10 mouse cellular contexts compared by ENCODE assay signal in genomic region chr5:146790944-146791343, GRCm38 (mm10). TPM values are rescaled to one million over a fixed set of nuclear protein-coding genes. Genes with fewer than 3 reads are reported as not detected.
A peak's percentile ranks its signal among the peaks of the same experiment; 100 is the strongest.
DNase-seq lines count a peak whose midpoint lies in the region; ATAC-seq and TF ChIP-seq lines count a peak whose summit lies in the region.
"Had no signal": no experiment of that assay in that cellular context is flagged by ENCODE, and none has a peak within 500 bp of the region (broad histone marks: within the 10 kb centered on the region; RNA-seq: fewer than 3 reads in every experiment).

No protein-coding gene starts in this region.

- 71% methylated on average over 8 of the region's 8 CpGs for WGBS in heart, embryonic 16.5 days
- WGBS in heart, adult 2 months = 61% methylated on average over 8 of the region's 8 CpGs
- 76% methylated on average over 8 of the region's 8 CpGs for WGBS in neural tube, embryonic 13.5 days
- WGBS in intestine, embryonic 14.5 days = 73% methylated on average over 8 of the region's 8 CpGs
- 64% methylated on average over 8 of the region's 8 CpGs for whole genome bisulfite sequencing in stomach, postnatal 0 days

- TF ChIP-seq CTCF in heart, adult 2 months (IDR thresholded peaks at IDR 0.05) = no peak
- no peak for TF ChIP-seq CTCF in stomach, postnatal 0 days (IDR thresholded peaks at IDR 0.05; ENCODE audit: low read depth)

- H3K9me3 ChIP-seq in heart, embryonic 16.5 days (replicated peaks; ENCODE audit: control insufficient read depth, low read length) = no peaks in the 10 kb centered on the region
- H3K9me3 ChIP-seq in neural tube, embryonic 13.5 days = no peaks in the 10 kb centered on the region
- H3K9me3 ChIP-seq in intestine, embryonic 14.5 days (ENCODE audit: control insufficient read depth, low read length) = no peaks in the 10 kb centered on the region
- no peaks in the 10 kb centered on the region for H3K9me3 ChIP-seq in stomach, postnatal 0 days (ENCODE audit: control insufficient read depth, low read length)
- H3K9me3 ChIP-seq: neural tube, embryonic 12.5 days had no signal

- H3K4me1 ChIP-seq in heart, embryonic 16.5 days (ENCODE audit: control insufficient read depth, insufficient read depth, low read length) = peaks cover 23% of the 10 kb centered on the region
- H3K4me1 ChIP-seq in heart, adult 2 months (ENCODE audit: control insufficient read depth, insufficient read depth, low read length) = peaks cover 11% of the 10 kb centered on the region
- H3K4me1 ChIP-seq in neural tube, embryonic 13.5 days (replicated peaks) = peaks cover 53% of the 10 kb centered on the region
- H3K4me1 ChIP-seq in intestine, embryonic 14.5 days (replicated peaks; ENCODE audit: control insufficient read depth, insufficient read depth, low read length) = peaks cover 52% of the 10 kb centered on the region
- peaks cover 7% of the 10 kb centered on the region; the same call in 1 of the 2 replicates for H3K4me1 ChIP-seq in stomach, postnatal 0 days (replicated peaks; ENCODE audit: control insufficient read depth, insufficient read depth)

- H3K79me2 ChIP-seq in heart, adult 2 months (replicated peaks; ENCODE audit: control insufficient read depth, insufficient read depth, low read length) = peaks cover 7% of the 10 kb centered on the region

- no peak overlapping the region for H3K4me3 ChIP-seq in heart, embryonic 16.5 days (ENCODE audit: low read length)
- H3K4me3 ChIP-seq in heart, adult 2 months = no peak overlapping the region
- no peak overlapping the region for H3K4me3 ChIP-seq in neural tube, embryonic 13.5 days
- no peak overlapping the region for H3K4me3 ChIP-seq in intestine, embryonic 14.5 days (ENCODE audit: low read depth, low read length)
- H3K4me3 ChIP-seq in stomach, postnatal 0 days (ENCODE audit: low read depth, low read length) = no peak overlapping the region
- H3K4me3 ChIP-seq: neural tube, embryonic 12.5 days had no signal

- intact Hi-C loops in heart, adult 2 months (cut with DNase I) = loop anchor here (2.0 to 5.0 kb wide), 2 partner anchors 14 to 59 kb away; no protein-coding TSS in a partner anchor

- H3K9ac ChIP-seq in heart, embryonic 16.5 days (ENCODE audit: low read length) = 0 out of 2 replicates have a peak overlapping the region, but pooled peaks have one; percentile 23
- H3K9ac ChIP-seq in heart, adult 2 months (ENCODE audit: low read depth, low read length) = no peak overlapping the region
- peak overlapping the region; percentile 10 for H3K9ac ChIP-seq in neural tube, embryonic 13.5 days
- 0 out of 2 replicates have a peak overlapping the region, but pooled peaks have one; percentile 13 for H3K9ac ChIP-seq in intestine, embryonic 14.5 days (ENCODE audit: low read length)
- peak overlapping the region; percentile 13; the same call in 1 of the 2 replicates for H3K9ac ChIP-seq in stomach, postnatal 0 days (ENCODE audit: low read length)
- H3K9ac ChIP-seq: neural tube, embryonic 12.5 days had no signal

- DNase-seq in heart, adult 2 months = no peak
- DNase-seq in neural tube, embryonic 10.5 days (ENCODE audit: extremely low spot score, low spot score) = no peak
- no peak for DNase-seq in intestine, embryonic 14.5 days (ENCODE audit: low spot score)
- no peak for DNase-seq in stomach, postnatal 0 days (ENCODE audit: low spot score)
- DNase-seq in embryo, embryonic 11 days = no peak
- no peak for DNase-seq in adrenal gland, postnatal 4 days (ENCODE audit: low spot score in 2 of 2)

- TF ChIP-seq POLR2A in heart, adult 2 months (IDR thresholded peaks at IDR 0.05; ENCODE audit: insufficient read depth, low read depth, low read length) = no peak

- no peaks in the 10 kb centered on the region for H3K27me3 ChIP-seq in heart, embryonic 16.5 days (ENCODE audit: control insufficient read depth, insufficient read depth, low read length)
- no peaks in the 10 kb centered on the region for H3K27me3 ChIP-seq in heart, adult 2 months (ENCODE audit: control insufficient read depth, insufficient read depth, low read length)
- no peaks in the 10 kb centered on the region for H3K27me3 ChIP-seq in neural tube, embryonic 13.5 days
- H3K27me3 ChIP-seq in intestine, embryonic 14.5 days (replicated peaks; ENCODE audit: control insufficient read depth, insufficient read depth, low read length) = no peaks in the 10 kb centered on the region
- no peaks in the 10 kb centered on the region for H3K27me3 ChIP-seq in stomach, postnatal 0 days (ENCODE audit: control insufficient read depth, insufficient read depth, low read length)
- H3K27me3 ChIP-seq: neural tube, embryonic 12.5 days had no signal

- H3K36me3 ChIP-seq in heart, embryonic 16.5 days (ENCODE audit: control insufficient read depth, insufficient read depth) = no peaks in the 10 kb centered on the region
- no peaks in the 10 kb centered on the region for H3K36me3 ChIP-seq in heart, adult 2 months (ENCODE audit: control insufficient read depth, insufficient read depth, low read length)
- H3K36me3 ChIP-seq in neural tube, embryonic 13.5 days = no peaks in the 10 kb centered on the region
- H3K36me3 ChIP-seq in intestine, embryonic 14.5 days (ENCODE audit: control insufficient read depth, insufficient read depth, low read length) = no peaks in the 10 kb centered on the region
- H3K36me3 ChIP-seq in stomach, postnatal 0 days (ENCODE audit: control insufficient read depth, insufficient read depth, low read length) = no peaks in the 10 kb centered on the region
- H3K36me3 ChIP-seq: neural tube, embryonic 12.5 days had no signal

- TF ChIP-seq EP300 in heart, adult 2 months (IDR thresholded peaks at IDR 0.05; ENCODE audit: insufficient read depth, low read depth, low read length) = no peak
- TF ChIP-seq EP300 in stomach, postnatal 0 days (optimal IDR thresholded peaks at IDR 0.05) = no peak

- H3K4me2 ChIP-seq in heart, embryonic 16.5 days (ENCODE audit: low read depth, low read length) = no peak overlapping the region
- peak overlapping the region; percentile 81 for H3K4me2 ChIP-seq in neural tube, embryonic 13.5 days
- H3K4me2 ChIP-seq in intestine, embryonic 14.5 days (ENCODE audit: low read length) = no peak overlapping the region
- H3K4me2 ChIP-seq in stomach, postnatal 0 days (replicated peaks; ENCODE audit: low read depth) = no peak overlapping the region
- H3K4me2 ChIP-seq: neural tube, embryonic 12.5 days had no signal

- no peak for ATAC-seq in heart, embryonic 16.5 days (replicated peaks; ENCODE audit: extremely low read depth, insufficient read depth, low FRiP score)
- no peak for ATAC-seq in neural tube, embryonic 13.5 days (ENCODE audit: low read depth)
- no peak for ATAC-seq in intestine, embryonic 14.5 days (replicated peaks; ENCODE audit: low FRiP score, low TSS enrichment, low read depth)
- no peak for ATAC-seq in stomach, postnatal 0 days (ENCODE audit: low FRiP score, low TSS enrichment)

- H3K27ac ChIP-seq in heart, embryonic 16.5 days (ENCODE audit: low read length) = no peak overlapping the region
- H3K27ac ChIP-seq in heart, adult 2 months = no peak overlapping the region
- no peak overlapping the region for H3K27ac ChIP-seq in neural tube, embryonic 13.5 days (replicated peaks)
- no peak overlapping the region for H3K27ac ChIP-seq in intestine, embryonic 14.5 days (ENCODE audit: low read depth)
- H3K27ac ChIP-seq in stomach, postnatal 0 days (replicated peaks) = no peak overlapping the region
- H3K27ac ChIP-seq: neural tube, embryonic 12.5 days had no signal

RNA-seq across cellular contexts. Expression of gene Usp12, which starts 3.9 kb away (rescaled TPM):
- polyA plus RNA-seq in heart, embryonic 16.5 days (2015; fragmentation: Nextera tagmentation; extraction: Ambion mirVana) = 10.1 and 11.0 TPM in 2 replicates
- total RNA-seq in heart, adult 2 months (2021) = 10 to 100 TPM; 16.8 to 17.2 TPM
- 6.0 and 12.4 TPM in 2 replicates for polyA plus RNA-seq in heart, adult 2 months (2012; rRNA removed)
- polyA plus RNA-seq in neural tube, embryonic 13.5 days (2015; fragmentation: Nextera tagmentation; extraction: Ambion mirVana) = 22.3 and 22.5 TPM in 2 replicates
- polyA plus RNA-seq in intestine, embryonic 14.5 days (2014; fragmentation: Nextera tagmentation; extraction: Ambion mirVana) = 19.2 and 19.6 TPM in 2 replicates
- 10.4 and 10.5 TPM in 2 replicates for polyA plus RNA-seq in stomach, postnatal 0 days (2015; fragmentation: Nextera tagmentation; extraction: Ambion mirVana)
- total RNA-seq in adrenal gland, postnatal 4 days (2021) = 10 to 100 TPM; 35.8 to 36.3 TPM

RNA-seq across cellular contexts. Expression of gene Rpl21, which starts 41.7 kb away (rescaled TPM):
- 279 and 290 TPM in 2 replicates for polyA plus RNA-seq in heart, embryonic 16.5 days (2015; fragmentation: Nextera tagmentation; extraction: Ambion mirVana)
- total RNA-seq in heart, adult 2 months (2021) = 100 to 1,000 TPM; 119 to 143 TPM
- 44.4 and 61.1 TPM in 2 replicates for polyA plus RNA-seq in heart, adult 2 months (2012; rRNA removed)
- 364 and 418 TPM in 2 replicates for polyA plus RNA-seq in neural tube, embryonic 13.5 days (2015; fragmentation: Nextera tagmentation; extraction: Ambion mirVana)
- 733 and 792 TPM in 2 replicates for polyA plus RNA-seq in intestine, embryonic 14.5 days (2014; fragmentation: Nextera tagmentation; extraction: Ambion mirVana)
- polyA plus RNA-seq in stomach, postnatal 0 days (2015; fragmentation: Nextera tagmentation; extraction: Ambion mirVana) = 515 and 522 TPM in 2 replicates
- total RNA-seq in adrenal gland, postnatal 4 days (2021) = 100 to 1,000 TPM; 378 to 411 TPM

RNA-seq across cellular contexts. Expression of gene Rasl11a, which starts 53.9 kb away (rescaled TPM):
- 11.7 and 12.1 TPM in 2 replicates for polyA plus RNA-seq in heart, embryonic 16.5 days (2015; fragmentation: Nextera tagmentation; extraction: Ambion mirVana)
- 1 to 10 TPM; 1.8 to 3.7 TPM for total RNA-seq in heart, adult 2 months (2021)
- 2.7 and 2.9 TPM in 2 replicates for polyA plus RNA-seq in heart, adult 2 months (2012; rRNA removed)
- polyA plus RNA-seq in neural tube, embryonic 13.5 days (2015; fragmentation: Nextera tagmentation; extraction: Ambion mirVana) = 23.1 and 24.9 TPM in 2 replicates
- 28.1 and 29.5 TPM in 2 replicates for polyA plus RNA-seq in intestine, embryonic 14.5 days (2014; fragmentation: Nextera tagmentation; extraction: Ambion mirVana)
- 13.7 and 13.8 TPM in 2 replicates for polyA plus RNA-seq in stomach, postnatal 0 days (2015; fragmentation: Nextera tagmentation; extraction: Ambion mirVana)
- 10 to 100 TPM in 1 of 2 experiments, 1 to 10 TPM in 1; 8.5 to 18.1 TPM for total RNA-seq in adrenal gland, postnatal 4 days (2021)
- total RNA-seq: liver, adult 2 months had no signal
